Mouse (Mus musculus) ES-E14 (cell line): ENCODE data around the gene Mtss1l. TPM values are rescaled to one million over a fixed set of nuclear protein-coding genes. Genes with fewer than 3 reads are reported as not detected.
A peak's percentile ranks its signal among the peaks of the same experiment; 100 is the strongest.
"Not testable (repeated sequence)": the region's sequence is repeated elsewhere in the genome, so short reads cannot be mapped to it uniquely, and the experiment has no call there.

Experiments used
- DNase-seq: peaks from one replicate; pipeline ENCODE4 v3.0.0-alpha.2; 2013; ENCODE audit warnings: low read depth, low spot score
- H3K27ac ChIP-seq: 2 replicates; pipeline ENCODE4 v1.5.1; 2012; ENCODE audit warnings: low read depth, mild to moderate bottlenecking, low read length, moderate library complexity, mixed read lengths; ENCODE audit not compliant: poor library complexity, insufficient read depth, severe bottlenecking
- H3K36me3 ChIP-seq: 2 replicates; pipeline ENCODE4 v1.6.1; 2012; ENCODE audit warnings: mild to moderate bottlenecking, low read length, moderate library complexity, mixed read lengths; ENCODE audit not compliant: control insufficient read depth, poor library complexity, insufficient read depth, severe bottlenecking
- H3K4me1 ChIP-seq, 2 experiments: fragments of 150-350 bp in 1 of 2; sonication (generic) in 1 of 2; 2 replicates each; pipeline ENCODE4 v1.6.1; 2012; ENCODE audit warnings: low read length in 2 of 2, mild to moderate bottlenecking in 1 of 2, mixed read lengths in 1 of 2; ENCODE audit not compliant: control insufficient read depth in 2 of 2, insufficient read depth in 2 of 2, poor library complexity in 1 of 2
- H3K4me3 ChIP-seq, 2 experiments: fragments of 150-350 bp in 1 of 2; sonication (generic) in 1 of 2; 2 replicates each; pipeline ENCODE4 v1.5.1; 2012; ENCODE audit warnings: low read length in 2 of 2, low read depth in 1 of 2, mild to moderate bottlenecking in 1 of 2, mixed read lengths in 1 of 2; ENCODE audit not compliant: insufficient read depth in 1 of 2, poor library complexity in 1 of 2, severe bottlenecking in 1 of 2
- H3K9ac ChIP-seq: 2 replicates; pipeline ENCODE4 v1.6.1; 2012; ENCODE audit warnings: low read depth, mild to moderate bottlenecking, low read length, mixed read lengths; ENCODE audit not compliant: poor library complexity, insufficient read depth, severe bottlenecking
- H3K9me3 ChIP-seq: fragments of 150-350 bp; sonication (generic); 2 replicates; pipeline ENCODE4 v1.6.1; 2012; ENCODE audit warnings: low read depth, mild to moderate bottlenecking, low read length; ENCODE audit not compliant: control insufficient read depth, insufficient read depth
- CHD2 ChIP-seq: IDR thresholded peaks from 2 replicates; pipeline ENCODE4 v1.6.1; 2014; ENCODE audit warnings: mild to moderate bottlenecking, low read depth, low read length, inconsistent platforms
- HCFC1 ChIP-seq: IDR thresholded peaks from 2 replicates; pipeline ENCODE4 v1.6.1; 2012; ENCODE audit warnings: low read length, inconsistent platforms, borderline replicate concordance; ENCODE audit not compliant: insufficient read depth
- MAFK ChIP-seq: IDR thresholded peaks from 2 replicates; pipeline ENCODE4 v1.6.1; 2014; ENCODE audit warnings: mild to moderate bottlenecking, low read depth, low read length, inconsistent platforms; ENCODE audit not compliant: insufficient read depth
- ZC3H11A ChIP-seq: IDR thresholded peaks from 2 replicates; pipeline ENCODE4 v1.6.1; 2012; ENCODE audit warnings: low read depth, mild to moderate bottlenecking, inconsistent platforms, low read length, borderline replicate concordance
- ZNF384 ChIP-seq: IDR thresholded peaks from 2 replicates; pipeline ENCODE4 v1.6.1; 2012; ENCODE audit warnings: low read depth, low read length, inconsistent platforms
- in situ Hi-C, 2 experiments: fragments of 600-800 bp; cut with MboI; formaldehyde crosslinking; loops; one replicate each; pipeline ENCODE4 v1.15.1; 2025; ENCODE audit warnings: low sequenced_read_pairs in 2 of 2, inconsistent platforms in 1 of 2; ENCODE audit not compliant: unreplicated experiment in 2 of 2
- total RNA-seq: library from RNA; depleted of rRNA; stranded (reverse); fragments of 300-350 nt; gene quantifications from 2 replicates; pipeline ENCODE4 v1.2.3, GENCODE M21; 2012

Mtss1l gene
- total RNA-seq, 1 experiment: 3.6 TPM

DNA sequence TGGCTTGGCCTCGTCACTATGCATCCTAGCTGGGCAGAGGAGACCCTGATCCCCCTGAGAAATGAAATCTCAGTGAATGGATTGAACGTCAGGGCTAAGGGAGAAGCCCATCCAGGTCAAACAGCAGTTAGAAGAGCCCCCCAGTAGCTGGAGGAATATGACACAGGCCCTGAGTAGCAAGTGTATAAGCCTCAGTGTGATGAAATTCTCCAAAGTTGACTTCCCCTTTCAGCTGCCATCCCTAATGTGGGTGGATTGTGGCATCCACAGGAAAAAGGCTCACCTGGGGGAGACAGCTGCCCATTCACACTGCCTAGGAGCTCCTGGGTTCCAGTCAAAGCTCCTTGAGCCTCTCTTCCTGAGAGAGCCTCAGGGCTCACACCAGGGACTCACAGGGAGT lies 64.1 kb downstream of the Mtss1l start:
- Histone ChIP-seq H3K9me3 (no peaks in the 10 kb centered on the region), H3K27ac (no peak overlapping the region), H3K9ac (no peak overlapping the region), H3K36me3 (no peaks in the 10 kb centered on the region), H3K4me1 (peaks cover 0 to 7% of the 10 kb centered on the region in 2 experiments; a peak in 1 of 4 replicates), H3K4me3 (no peak overlapping the region)
- TF ChIP-seq CHD2 (no peak), HCFC1 (no peak), MAFK (no peak), ZC3H11A (no peak), ZNF384 (no peak)
- in situ Hi-C loops: no loop called here
- DNase-seq: no peak

DNA sequence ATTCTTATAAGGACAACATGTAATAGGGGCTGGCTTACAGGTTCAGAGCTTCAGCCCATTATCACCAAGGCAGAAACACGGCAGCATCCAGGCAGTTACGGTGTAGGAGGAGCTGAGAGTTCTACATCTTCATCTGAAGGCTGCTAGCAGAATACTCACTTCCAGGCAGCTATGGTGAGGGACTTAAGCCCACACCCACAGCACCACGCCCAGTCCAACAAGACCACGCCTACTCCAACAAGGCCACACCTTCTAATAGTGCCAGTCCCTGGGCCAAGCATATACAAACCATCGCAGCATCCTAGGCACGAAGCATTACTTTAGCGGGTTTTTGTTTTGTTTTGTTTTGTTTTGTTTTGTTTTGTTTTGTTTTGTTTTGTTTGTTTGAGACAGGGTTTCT lies 65.2 kb downstream of the Mtss1l start:
- H3K9ac ChIP-seq, H3K9me3 ChIP-seq, H3K36me3 ChIP-seq, DNase-seq, H3K4me1 ChIP-seq, H3K27ac ChIP-seq, in situ Hi-C loops, H3K4me3 ChIP-seq: not testable (repeated sequence)

DNA sequence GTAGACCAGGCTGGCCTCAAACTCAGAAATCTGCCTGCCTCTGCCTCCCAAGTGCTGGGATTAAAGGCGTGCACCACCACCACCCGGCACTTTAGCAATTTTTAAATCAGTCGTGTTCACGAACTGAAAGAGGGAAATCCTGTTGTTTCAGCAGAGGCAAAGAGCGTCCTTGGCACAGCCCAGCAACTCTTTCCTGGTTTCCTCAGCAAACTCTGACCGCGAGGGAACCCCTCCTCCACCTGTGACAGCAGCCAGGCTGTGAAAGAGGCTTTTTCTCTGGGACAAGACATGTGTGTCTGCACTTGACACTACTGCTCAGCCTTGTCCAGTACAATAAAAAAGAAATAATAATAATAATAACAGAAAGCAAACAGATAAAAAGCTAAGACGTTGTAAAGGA lies 65.7 kb downstream of the Mtss1l start:
- Histone ChIP-seq H3K36me3 (no peaks in the 10 kb centered on the region), H3K27ac (no peak overlapping the region), H3K9ac (no peak overlapping the region), H3K9me3 (no peaks in the 10 kb centered on the region), H3K4me1 (peaks cover 0 to 7% of the 10 kb centered on the region in 2 experiments; a peak in 1 of 4 replicates), H3K4me3 (no peak overlapping the region)
- in situ Hi-C loops: no loop called here
- no peak for DNase-seq
- no peak for TF ChIP-seq ZNF384
- no peak for TF ChIP-seq MAFK
- no peak for TF ChIP-seq HCFC1
- TF ChIP-seq ZC3H11A: no peak
- TF ChIP-seq CHD2: no peak

DNA sequence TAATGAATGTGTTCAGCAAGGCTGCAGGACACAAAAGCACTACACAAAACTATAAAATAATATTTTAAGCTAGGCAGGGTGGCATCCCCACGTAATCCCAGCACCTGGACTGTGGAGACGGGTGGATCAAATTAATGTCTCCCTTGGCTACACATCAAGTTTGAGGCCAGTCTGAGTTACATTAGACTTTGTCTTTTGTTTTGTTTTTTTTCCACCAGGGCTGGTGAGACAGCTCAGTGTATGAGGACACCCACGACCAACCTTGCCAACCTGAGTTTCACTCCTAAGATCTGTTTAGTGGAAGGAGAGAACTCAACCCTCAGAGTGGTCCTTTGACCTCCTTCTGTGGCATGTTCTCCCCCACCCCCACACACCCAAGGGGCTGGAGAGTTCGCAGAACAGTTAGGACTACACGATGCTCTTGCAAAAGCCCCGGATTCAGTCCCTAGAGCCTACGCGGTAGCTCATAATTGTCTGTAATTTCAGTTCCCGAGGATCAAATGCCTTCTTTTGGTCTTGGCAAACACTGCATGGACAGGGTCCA lies 66.2 kb downstream of the Mtss1l start:
- H3K4me3 ChIP-seq: no peak overlapping the region
- DNase-seq: no peak
- no peaks in the 10 kb centered on the region for H3K36me3 ChIP-seq
- in situ Hi-C loops: no loop called here
- TF ChIP-seq CHD2: no peak
- TF ChIP-seq MAFK: no peak
- no peak for TF ChIP-seq ZNF384
- TF ChIP-seq ZC3H11A: no peak
- TF ChIP-seq HCFC1: no peak
- no peak overlapping the region for H3K9ac ChIP-seq
- no peak overlapping the region for H3K27ac ChIP-seq
- H3K9me3 ChIP-seq: no peaks in the 10 kb centered on the region
- H3K4me1 ChIP-seq: peaks cover 0 to 7% of the 10 kb centered on the region in 2 experiments; a peak in 1 of 4 replicates

DNA sequence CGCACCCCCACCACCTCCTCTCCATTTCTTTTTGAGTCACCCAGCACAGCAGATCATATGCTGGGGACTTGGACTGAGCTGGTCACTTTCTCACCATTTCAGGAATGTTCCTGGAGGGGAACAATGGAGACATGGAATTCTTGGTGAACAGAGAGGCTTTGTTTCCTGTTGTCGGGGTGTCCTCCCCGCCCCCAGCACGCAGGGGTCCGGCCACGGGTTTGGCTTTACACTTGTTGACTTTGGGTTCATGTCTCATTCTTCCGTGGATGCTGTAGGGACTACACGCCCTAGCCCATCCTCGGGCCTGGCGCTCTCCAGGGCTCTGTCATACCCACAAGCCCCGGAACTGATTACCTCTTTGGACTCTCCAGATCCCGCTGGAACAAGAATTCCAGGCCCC lies 67.7 kb downstream of the Mtss1l start:
- Histone ChIP-seq H3K9me3 (no peaks in the 10 kb centered on the region), H3K36me3 (no peaks in the 10 kb centered on the region), H3K27ac (no peak overlapping the region), H3K9ac (no peak overlapping the region), H3K4me3 (peak overlapping the region; percentile 42 to 60), H3K4me1 (peaks cover 0 to 9% of the 10 kb centered on the region in 2 experiments; a peak in 1 of 4 replicates)
- DNase-seq: no peak
- in situ Hi-C loops: no loop called here
- TF ChIP-seq ZC3H11A (no peak), MAFK (no peak), ZNF384 (no peak), CHD2 (no peak), HCFC1 (no peak)
